Mouse (Mus musculus) MEL (cell line): ENCODE measurements around the gene Arhgap23.

Source experiments
- CTCF ChIP-seq, 3 experiments: IDR thresholded peaks in 2 of 3; conservative IDR thresholded peaks in 1 of 3; 2 replicates each; pipeline ENCODE4 v1.5.1; 2011 to 2012; ENCODE audit warnings: low read length in 3 of 3, low read depth in 2 of 3, mild to moderate bottlenecking in 2 of 3, improper control_type of control experiment in 1 of 3, inconsistent platforms in 1 of 3, mixed read lengths in 1 of 3, moderate library complexity in 1 of 3; ENCODE audit not compliant: control insufficient read depth in 1 of 3, insufficient read depth in 1 of 3, poor library complexity in 1 of 3, severe bottlenecking in 1 of 3
- GABPA ChIP-seq: IDR thresholded peaks from 2 replicates; pipeline ENCODE4 v1.6.1; 2012; ENCODE audit warnings: low read depth, mild to moderate bottlenecking, inconsistent platforms, low read length, improper control_type of control experiment, moderate library complexity
- KAT2A ChIP-seq: conservative IDR thresholded peaks from 2 replicates; pipeline ENCODE4 v1.6.1; 2012; ENCODE audit warnings: low read depth, low read length, improper control_type of control experiment, inconsistent platforms
- TAL1 ChIP-seq: IDR thresholded peaks from 2 replicates; pipeline ENCODE4 v1.6.1; 2012; ENCODE audit warnings: mild to moderate bottlenecking, inconsistent platforms, low read length, moderate library complexity, mixed read lengths
- USF2 ChIP-seq, 2 experiments: IDR thresholded peaks; 2 replicates each; pipeline ENCODE4 v1.6.1; 2011 to 2012; ENCODE audit warnings: improper control_type of control experiment in 2 of 2, low read length in 2 of 2, borderline replicate concordance in 1 of 2, inconsistent platforms in 1 of 2, low read depth in 1 of 2, mild to moderate bottlenecking in 1 of 2; ENCODE audit not compliant: insufficient read depth in 1 of 2
- ZMIZ1 ChIP-seq: IDR thresholded peaks from 2 replicates; pipeline ENCODE4 v1.6.1; 2012; ENCODE audit warnings: low read depth, mild to moderate bottlenecking, inconsistent platforms, low read length, improper control_type of control experiment, moderate library complexity

GRCm38 (mm10) chr11:97497543-97497942 is 82.2 kb downstream of the Arhgap23 start:
- TF ChIP-seq TAL1 (no peak), CTCF (IDR thresholded peaks at IDR 0.05 in 2 of 3, conservative IDR thresholded peaks at IDR 0.05 in 1 of 3; ENCODE audit: control insufficient read depth in 1 of 3, insufficient read depth in 1 of 3, low read depth in 2 of 3, low read length in 3 of 3, poor library complexity in 1 of 3, severe bottlenecking in 1 of 3) (no peak), ZMIZ1 (no peak), USF2 (IDR thresholded peaks at IDR 0.05; ENCODE audit: borderline replicate concordance in 1 of 2, insufficient read depth in 1 of 2, low read depth in 1 of 2, low read length in 2 of 2) (no peak), KAT2A (no peak), GABPA (no peak)
